In the genomic region with DNA sequence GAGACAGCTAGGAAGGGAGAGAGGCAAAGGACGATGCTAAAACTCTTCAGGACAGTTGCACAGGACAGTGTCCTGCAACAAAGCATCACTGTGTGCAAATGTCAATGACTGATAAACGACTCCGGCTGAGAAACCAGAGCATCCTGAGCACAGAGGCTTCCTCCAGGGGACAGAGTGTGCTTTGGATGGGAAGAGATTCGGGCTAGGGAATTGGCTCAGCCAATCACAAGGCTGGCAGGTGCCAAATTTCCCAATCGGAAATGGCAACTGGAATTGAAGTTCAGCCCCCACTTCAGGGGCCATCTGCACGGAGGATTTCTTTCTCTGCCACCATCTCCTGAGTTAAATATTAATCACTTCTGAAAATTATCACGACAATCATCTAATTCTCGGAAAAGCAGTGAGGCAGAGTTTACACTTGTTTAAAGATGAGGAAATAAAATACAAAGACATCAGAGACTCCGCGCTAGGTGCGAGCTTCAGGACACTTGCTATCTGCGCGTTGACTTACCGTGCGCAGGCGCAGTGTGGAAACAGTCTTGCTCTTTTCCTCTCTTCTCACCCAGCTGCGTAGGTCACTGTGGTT, we compare ENCODE assay signal across 34 mouse cellular contexts. TPM values are rescaled to one million over a fixed set of nuclear protein-coding genes. Genes with fewer than 3 reads are reported as not detected.
DNase-seq lines count a peak whose midpoint lies in the region; ATAC-seq and TF ChIP-seq lines count a peak whose summit lies in the region.
"Had no signal": no experiment of that assay in that cellular context is flagged by ENCODE, and none has a peak within 500 bp of the region (broad histone marks: within the 10 kb centered on the region; RNA-seq: fewer than 3 reads in every experiment).

No protein-coding gene starts in this region.

- peak; percentile 29 for DNase-seq in gastrocnemius, adult 18-20 months (ENCODE audit: low spot score)
- DNase-seq in gastrocnemius, adult 8-10 months (ENCODE audit: low spot score in 2 of 2), result no peak
- DNase-seq in heart, adult 11 months, result peak; percentile 91
- no peak for DNase-seq in heart, adult 2 months
- no peak for DNase-seq in liver, postnatal 0 days
- DNase-seq in liver, embryonic 11.5 days (ENCODE audit: low spot score), result no peak
- peak; percentile 58 for DNase-seq in skeletal muscle tissue, adult 2 months (ENCODE audit: low read depth, low spot score)
- no peak for DNase-seq in forebrain, embryonic 10.5 days (ENCODE audit: extremely low spot score, low spot score)
- DNase-seq: adrenal gland, adult 8-10 months; adrenal gland, postnatal 36 days; cerebellum, adult 11 months; cerebellum, adult 8-10 months; cerebellum, postnatal 10 days; cerebellum, postnatal 36 days; embryo, embryonic 11 days; gastrocnemius, postnatal 14 days; heart, postnatal 10 days; heart, postnatal 36 days; kidney, adult 11 months had no signal

- H3K27me3 ChIP-seq in heart, adult 2 months (ENCODE audit: control insufficient read depth, insufficient read depth, low read length), result no peaks in the 10 kb centered on the region
- no peaks in the 10 kb centered on the region for H3K27me3 ChIP-seq in liver, postnatal 0 days (ENCODE audit: insufficient read depth, low read length)
- H3K27me3 ChIP-seq in liver, embryonic 11.5 days (replicated peaks; ENCODE audit: control insufficient read depth, insufficient read depth, low read length), result no peaks in the 10 kb centered on the region
- no peaks in the 10 kb centered on the region for H3K27me3 ChIP-seq in forebrain, embryonic 10.5 days (ENCODE audit: poor library complexity, severe bottlenecking)
- H3K27me3 ChIP-seq: embryonic facial prominence, embryonic 13.5 days; forebrain, embryonic 13.5 days; heart, embryonic 12.5 days; heart, embryonic 15.5 days; hindbrain, embryonic 13.5 days; intestine, embryonic 15.5 days; Patski had no signal

- ATAC-seq in liver, postnatal 0 days, result peak; percentile 40; the same call in 1 of the 2 replicates
- ATAC-seq in liver, embryonic 11.5 days (replicated peaks; ENCODE audit: low FRiP score), result no peak
- ATAC-seq: activated CD4-positive, CD25-positive, alpha-beta regulatory T cell, adult 4 months; forebrain, embryonic 13.5 days; forebrain, embryonic 16.5 days; hindbrain, embryonic 16.5 days; intestine, embryonic 15.5 days; Patski had no signal

- H3K9ac ChIP-seq in heart, adult 2 months (ENCODE audit: low read depth, low read length), result no peak overlapping the region
- H3K9ac ChIP-seq in liver, postnatal 0 days (replicated peaks), result no peak overlapping the region
- no peak overlapping the region for H3K9ac ChIP-seq in liver, embryonic 11.5 days (ENCODE audit: low read depth, low read length)
- H3K9ac ChIP-seq: embryonic facial prominence, embryonic 13.5 days; forebrain, embryonic 13.5 days; heart, embryonic 12.5 days; heart, embryonic 15.5 days; hindbrain, embryonic 13.5 days; intestine, embryonic 15.5 days had no signal

- no peak for TF ChIP-seq POLR2A in heart, adult 2 months (IDR thresholded peaks at IDR 0.05; ENCODE audit: insufficient read depth, low read depth, low read length)

- no peak for TF ChIP-seq EP300 in heart, adult 2 months (IDR thresholded peaks at IDR 0.05; ENCODE audit: insufficient read depth, low read depth, low read length)
- no peak for TF ChIP-seq EP300 in liver, postnatal 0 days (IDR thresholded peaks at IDR 0.05; ENCODE audit: low read depth)

- H3K4me3 ChIP-seq in heart, adult 2 months, result no peak overlapping the region
- H3K4me3 ChIP-seq in liver, postnatal 0 days (ENCODE audit: low read depth, low read length), result no peak overlapping the region
- no peak overlapping the region for H3K4me3 ChIP-seq in liver, embryonic 11.5 days (ENCODE audit: low read depth, low read length)
- no peak overlapping the region for H3K4me3 ChIP-seq in forebrain, embryonic 10.5 days
- H3K4me3 ChIP-seq: embryonic facial prominence, embryonic 10.5 days; embryonic facial prominence, embryonic 13.5 days; erythroblast, embryonic 14.5 days; forebrain, embryonic 13.5 days; heart, embryonic 12.5 days; heart, embryonic 15.5 days; hindbrain, embryonic 10.5 days; hindbrain, embryonic 13.5 days; intestine, embryonic 15.5 days had no signal

- intact Hi-C loops in heart, adult 2 months (cut with DNase I), result no loop called here

- no peak overlapping the region for H3K27ac ChIP-seq in heart, adult 2 months
- H3K27ac ChIP-seq in liver, postnatal 0 days (ENCODE audit: low read depth), result no peak overlapping the region
- no peak overlapping the region for H3K27ac ChIP-seq in liver, embryonic 11.5 days (ENCODE audit: low read depth, low read length)
- H3K27ac ChIP-seq in forebrain, embryonic 10.5 days, result no peak overlapping the region
- H3K27ac ChIP-seq: embryonic facial prominence, embryonic 10.5 days; embryonic facial prominence, embryonic 13.5 days; forebrain, embryonic 13.5 days; heart, embryonic 15.5 days; hindbrain, embryonic 10.5 days; hindbrain, embryonic 13.5 days; intestine, embryonic 15.5 days had no signal

- H3K79me2 ChIP-seq in heart, adult 2 months (replicated peaks; ENCODE audit: control insufficient read depth, insufficient read depth, low read length), result no peaks in the 10 kb centered on the region

- H3K4me1 ChIP-seq in heart, adult 2 months (ENCODE audit: control insufficient read depth, insufficient read depth, low read length), result no peaks in the 10 kb centered on the region; the same call in 1 of the 2 replicates
- no peaks in the 10 kb centered on the region for H3K4me1 ChIP-seq in liver, postnatal 0 days (ENCODE audit: insufficient read depth)
- H3K4me1 ChIP-seq in liver, embryonic 11.5 days (replicated peaks; ENCODE audit: control insufficient read depth, insufficient read depth, low read length), result no peaks in the 10 kb centered on the region
- peaks cover 7% of the 10 kb centered on the region; the same call in 1 of the 2 replicates for H3K4me1 ChIP-seq in forebrain, embryonic 10.5 days
- H3K4me1 ChIP-seq: forebrain, embryonic 13.5 days; heart, embryonic 12.5 days; heart, embryonic 15.5 days; intestine, embryonic 15.5 days had no signal

- no peaks in the 10 kb centered on the region for H3K36me3 ChIP-seq in heart, adult 2 months (ENCODE audit: control insufficient read depth, insufficient read depth, low read length)
- no peaks in the 10 kb centered on the region for H3K36me3 ChIP-seq in liver, postnatal 0 days (replicated peaks; ENCODE audit: insufficient read depth, low read length)
- no peaks in the 10 kb centered on the region for H3K36me3 ChIP-seq in liver, embryonic 11.5 days (ENCODE audit: control insufficient read depth, insufficient read depth, low read length)
- no peaks in the 10 kb centered on the region for H3K36me3 ChIP-seq in forebrain, embryonic 10.5 days (replicated peaks)
- H3K36me3 ChIP-seq: embryonic facial prominence, embryonic 10.5 days; embryonic facial prominence, embryonic 13.5 days; G1E; heart, embryonic 12.5 days; heart, embryonic 15.5 days; hindbrain, embryonic 10.5 days; hindbrain, embryonic 13.5 days; intestine, embryonic 15.5 days had no signal

- no peaks in the 10 kb centered on the region for H3K9me3 ChIP-seq in liver, postnatal 0 days (ENCODE audit: low read length)
- H3K9me3 ChIP-seq in liver, embryonic 11.5 days (ENCODE audit: control insufficient read depth, low read length), result no peaks in the 10 kb centered on the region
- no peaks in the 10 kb centered on the region for H3K9me3 ChIP-seq in forebrain, embryonic 10.5 days
- H3K9me3 ChIP-seq: embryonic facial prominence, embryonic 10.5 days; embryonic facial prominence, embryonic 13.5 days; forebrain, embryonic 13.5 days; heart, embryonic 12.5 days; heart, embryonic 15.5 days; hindbrain, embryonic 10.5 days; hindbrain, embryonic 13.5 days; intestine, embryonic 15.5 days had no signal

- H3K4me2 ChIP-seq in liver, postnatal 0 days (ENCODE audit: low read depth, low read length), result no peak overlapping the region
- no peak overlapping the region for H3K4me2 ChIP-seq in liver, embryonic 11.5 days
- H3K4me2 ChIP-seq: embryonic facial prominence, embryonic 13.5 days; forebrain, embryonic 13.5 days; heart, embryonic 12.5 days; heart, embryonic 15.5 days; hindbrain, embryonic 13.5 days; intestine, embryonic 15.5 days had no signal

- 81% methylated on average over 17 of the region's 17 CpGs for WGBS in heart, adult 2 months
- 69% methylated on average over 17 of the region's 17 CpGs for WGBS in liver, postnatal 0 days (ENCODE audit: insufficient replicate concordance)
- WGBS in liver, embryonic 11.5 days, result 80% methylated on average over 17 of the region's 17 CpGs
- 87% methylated on average over 17 of the region's 17 CpGs for WGBS in forebrain, embryonic 10.5 days

- no peak for TF ChIP-seq CTCF in heart, adult 2 months (IDR thresholded peaks at IDR 0.05)
- TF ChIP-seq CTCF in liver, postnatal 0 days (IDR thresholded peaks at IDR 0.05; ENCODE audit: low read depth), result no peak

RNA-seq across cellular contexts. Expression of gene Col6a6, which starts 18.9 kb away (rescaled TPM):
- 1 to 10 TPM; 2.0 TPM for total RNA-seq in gastrocnemius, adult 18-20 months (2021)
- total RNA-seq in gastrocnemius, adult 8-10 months (2022), result 1 to 10 TPM in 3 of 4 experiments, under 1 TPM in 1; 0.46 to 2.1 (median 1.2) TPM
- total RNA-seq in heart, adult 2 months (2021), result 1 to 10 TPM; 2.5 to 3.5 TPM
- 1.5 and 2.3 TPM in 2 replicates for polyA plus RNA-seq in heart, adult 2 months (2012; rRNA removed)
- 0.08 and 0.14 TPM in 2 replicates for polyA plus RNA-seq in liver, postnatal 0 days (2015; fragmentation: Nextera tagmentation; extraction: Ambion mirVana)
- polyA plus RNA-seq in liver, embryonic 11.5 days (2014; fragmentation: Nextera tagmentation; extraction: Ambion mirVana), result 0.16 and 0.21 TPM in 2 replicates
- 0.02 TPM in 2 replicates for polyA plus RNA-seq in forebrain, embryonic 10.5 days (2016; fragmentation: Nextera tagmentation; extraction: Ambion mirVana)
- total RNA-seq: granulocyte monocyte progenitor cell, adult 5-6 weeks had no signal
- polyA plus RNA-seq: activated CD4-positive, CD25-positive, alpha-beta regulatory T cell, adult 4 months; G1E; Patski had no signal

Comparison
In these comparisons a context has a peak if more than half of its experiments do, and no peak if none do; other contexts are left out.
1. DNase-seq: peak in gastrocnemius, adult 18-20 months (single experiment), heart, adult 11 months (single experiment) and skeletal muscle tissue, adult 2 months (single experiment); none in gastrocnemius, adult 8-10 months (0 of 2), heart, adult 2 months (0 of 2), liver, postnatal 0 days (single experiment), liver, embryonic 11.5 days (single experiment) and forebrain, embryonic 10.5 days (single experiment).